Comparison of ENCODE assay signal across 15 mouse cellular contexts in the genomic region with DNA sequence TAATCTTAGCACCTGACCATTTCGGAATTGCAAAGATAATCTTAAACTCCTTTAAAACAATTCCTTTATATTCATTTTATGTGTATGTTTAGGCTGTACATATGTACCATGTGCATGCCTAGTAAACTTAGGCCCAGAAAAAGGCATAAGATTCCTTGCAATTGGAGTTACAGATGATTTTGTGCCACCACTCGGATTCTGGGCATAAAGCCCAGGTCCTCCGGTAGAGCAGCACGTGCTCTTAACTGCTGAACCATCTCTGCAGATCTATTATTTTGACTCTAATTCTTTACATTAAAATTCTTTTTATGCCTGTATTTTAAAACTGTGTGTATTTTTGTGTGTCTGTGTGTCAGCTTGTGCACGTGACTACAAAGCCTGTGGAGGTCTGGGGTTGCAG.
"Had no signal": no experiment of that assay in that cellular context is flagged by ENCODE, and none has a peak within 500 bp of the region (broad histone marks: within the 10 kb centered on the region; RNA-seq: fewer than 3 reads in every experiment).

No protein-coding gene starts in this region.

- H3K4me3 ChIP-seq: limb, embryonic 12.5 days; limb, embryonic 15.5 days; midbrain, embryonic 12.5 days had no signal

- H3K9me3 ChIP-seq: limb, embryonic 12.5 days; limb, embryonic 15.5 days; midbrain, embryonic 12.5 days had no signal

- H3K36me3 ChIP-seq: limb, embryonic 12.5 days; limb, embryonic 15.5 days; midbrain, embryonic 12.5 days had no signal

- H3K27ac ChIP-seq: limb, embryonic 12.5 days; limb, embryonic 15.5 days; liver, embryonic 14.5 days; macrophage; midbrain, embryonic 12.5 days; stomach, postnatal 0 days had no signal

- H3K4me2 ChIP-seq: limb, embryonic 12.5 days; limb, embryonic 15.5 days; liver, embryonic 11.5 days; lung, embryonic 14.5 days; midbrain, embryonic 12.5 days had no signal

- H3K9ac ChIP-seq: limb, embryonic 12.5 days; limb, embryonic 15.5 days; liver, embryonic 14.5 days; liver, postnatal 0 days; lung, embryonic 14.5 days; midbrain, embryonic 12.5 days had no signal

- H3K4me1 ChIP-seq: limb, embryonic 12.5 days; limb, embryonic 15.5 days; midbrain, embryonic 12.5 days had no signal

- ATAC-seq: liver, postnatal 0 days; lung, postnatal 0 days; midbrain, embryonic 16.5 days had no signal

- H3K27me3 ChIP-seq: limb, embryonic 12.5 days; limb, embryonic 15.5 days; midbrain, embryonic 12.5 days had no signal

- DNase-seq: kidney, postnatal 14 days; kidney, postnatal 4 days; left cerebral cortex, postnatal 4 days; liver, postnatal 0 days; lung, embryonic 14.5 days; thymus, postnatal 25 days had no signal
